Mouse (Mus musculus) megakaryocyte, embryonic 14.5 days (primary cell): ENCODE results near the gene Abca4.

Experiments used
- FLI1 ChIP-seq: IDR thresholded peaks from 2 replicates; pipeline ENCODE4 v1.6.1; 2012; ENCODE audit warnings: low read length, inconsistent platforms, mixed read lengths
- GATA1 ChIP-seq: IDR thresholded peaks from 3 replicates; pipeline ENCODE4 v1.6.1; 2012; ENCODE audit warnings: mixed read lengths, low read length, inconsistent platforms, borderline replicate concordance

DNA sequence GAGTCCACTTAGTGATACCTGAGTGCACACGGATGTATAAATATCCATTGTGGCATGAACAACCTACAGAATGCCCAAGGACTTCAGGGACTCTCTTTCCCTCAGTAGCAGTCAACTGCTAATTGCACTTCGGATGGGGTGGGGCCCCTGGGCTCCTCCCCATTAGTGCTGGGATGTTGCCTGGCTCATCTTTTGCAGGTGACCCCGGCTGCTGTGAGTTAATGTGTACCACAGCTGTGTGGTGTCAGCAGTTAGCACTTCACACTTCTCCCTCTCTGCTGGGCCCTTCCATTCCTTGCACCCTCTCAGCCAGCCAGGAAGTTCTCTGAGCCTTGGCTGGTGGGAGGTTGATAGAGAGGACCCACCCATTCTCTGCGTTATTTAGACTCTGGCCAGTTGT lies 65.2 kb downstream of the Abca4 start:
- no peak for TF ChIP-seq GATA1
- no peak for TF ChIP-seq FLI1
